Mouse (Mus musculus) liver, embryonic 12.5 days (tissue): ENCODE data around the gene 4930558K02Rik. TPM values are rescaled to one million over a fixed set of nuclear protein-coding genes. Genes with fewer than 3 reads are reported as not detected.

Experiments used
- ATAC-seq: fragments of 200-750 bp; cut with Nextera tagmentation; 2 replicates; pipeline ENCODE4 v1.8.0; 2017; ENCODE audit warnings: moderate number of reproducible peaks, mild to moderate bottlenecking, moderate library complexity
- H3K27ac ChIP-seq: fragments of 300-500 bp; sonication (generic); 2 replicates; pipeline ENCODE4 v1.5.1; 2016; ENCODE audit warnings: mild to moderate bottlenecking
- H3K27me3 ChIP-seq: fragments of 300-500 bp; sonication (generic); replicated peaks from 2 replicates; pipeline ENCODE4 v1.6.1; 2016; ENCODE audit warnings: mild to moderate bottlenecking, moderate library complexity
- H3K36me3 ChIP-seq: fragments of 300-500 bp; sonication (generic); 2 replicates; pipeline ENCODE4 v1.6.1; 2016; ENCODE audit warnings: mild to moderate bottlenecking, moderate library complexity
- H3K4me1 ChIP-seq: fragments of 300-500 bp; sonication (generic); 2 replicates; pipeline ENCODE4 v1.6.1; 2016
- H3K4me2 ChIP-seq: fragments of 300-500 bp; sonication (generic); 2 replicates; pipeline ENCODE4 v1.6.1; 2016; ENCODE audit warnings: mild to moderate bottlenecking, moderate library complexity
- H3K4me3 ChIP-seq: fragments of 300-500 bp; sonication (generic); 2 replicates; pipeline ENCODE4 v1.5.1; 2016; ENCODE audit warnings: mild to moderate bottlenecking, moderate library complexity
- H3K9ac ChIP-seq: fragments of 300-500 bp; sonication (generic); 2 replicates; pipeline ENCODE4 v1.6.1; 2016; ENCODE audit warnings: mild to moderate bottlenecking, moderate library complexity
- H3K9me3 ChIP-seq: fragments of 300-500 bp; sonication (generic); replicated peaks from 2 replicates; pipeline ENCODE4 v1.6.1; 2016; ENCODE audit warnings: mild to moderate bottlenecking, moderate library complexity
- whole genome bisulfite sequencing: fragments of 180-500 bp; shearing (Covaris S2); methylation state at CpG from one replicate; pipeline ENCODE4 v1.1.7; 2016; ENCODE audit not compliant: insufficient replicate concordance; 5-methylcytosine and 5-hydroxymethylcytosine counted together
- polyA plus RNA-seq: library from polyadenylated mRNA; unstranded; fragments of >200 nt; fragmentation: Nextera tagmentation; extraction: Ambion mirVana; gene quantifications from 2 replicates; pipeline ENCODE4 v1.2.1, GENCODE M21; 2016

Gene 4930558K02Rik
- polyA plus RNA-seq, 1 experiment from 2014 or later = not detected

GRCm38 (mm10) chr1:161968589-161969407 is 10.6 kb downstream of the 4930558K02Rik start, which contains the start of gene Pigc:
Gene Pigc (plus strand): TSS chr1:161969186.
- peak within 1 kb of the TSS; percentile 86 for H3K9ac ChIP-seq
- peak; percentile 98 for ATAC-seq
- H3K27me3 ChIP-seq = peaks cover 14% of the 10 kb centered on the region; the same call in 1 of the 2 replicates
- 5% methylated on average over 38 of the region's 38 CpGs for WGBS
- peak within 1 kb of the TSS; percentile 78 for H3K4me3 ChIP-seq
- peak within 1 kb of the TSS; percentile 83 for H3K27ac ChIP-seq
- no peaks in the 10 kb centered on the region for H3K9me3 ChIP-seq
- H3K4me2 ChIP-seq = peak within 1 kb of the TSS; percentile 74
- H3K36me3 ChIP-seq = peaks cover 8% of the 10 kb centered on the region
- H3K4me1 ChIP-seq = peaks cover 20% of the 10 kb centered on the region

GRCm38 (mm10) chr1:161967936-161968335 is 11.5 kb downstream of the 4930558K02Rik start:
- WGBS = 91% methylated on average over 2 of the region's 2 CpGs
- H3K4me1 ChIP-seq = peaks cover 15% of the 10 kb centered on the region
- no peaks in the 10 kb centered on the region for H3K9me3 ChIP-seq
- ATAC-seq = no peak
- H3K9ac ChIP-seq = no peak overlapping the region
- H3K27me3 ChIP-seq = peaks cover 15% of the 10 kb centered on the region; the same call in 1 of the 2 replicates
- H3K4me3 ChIP-seq = no peak overlapping the region
- H3K4me2 ChIP-seq = no peak overlapping the region
- no peak overlapping the region for H3K27ac ChIP-seq
- peaks cover 8% of the 10 kb centered on the region for H3K36me3 ChIP-seq

DNA sequence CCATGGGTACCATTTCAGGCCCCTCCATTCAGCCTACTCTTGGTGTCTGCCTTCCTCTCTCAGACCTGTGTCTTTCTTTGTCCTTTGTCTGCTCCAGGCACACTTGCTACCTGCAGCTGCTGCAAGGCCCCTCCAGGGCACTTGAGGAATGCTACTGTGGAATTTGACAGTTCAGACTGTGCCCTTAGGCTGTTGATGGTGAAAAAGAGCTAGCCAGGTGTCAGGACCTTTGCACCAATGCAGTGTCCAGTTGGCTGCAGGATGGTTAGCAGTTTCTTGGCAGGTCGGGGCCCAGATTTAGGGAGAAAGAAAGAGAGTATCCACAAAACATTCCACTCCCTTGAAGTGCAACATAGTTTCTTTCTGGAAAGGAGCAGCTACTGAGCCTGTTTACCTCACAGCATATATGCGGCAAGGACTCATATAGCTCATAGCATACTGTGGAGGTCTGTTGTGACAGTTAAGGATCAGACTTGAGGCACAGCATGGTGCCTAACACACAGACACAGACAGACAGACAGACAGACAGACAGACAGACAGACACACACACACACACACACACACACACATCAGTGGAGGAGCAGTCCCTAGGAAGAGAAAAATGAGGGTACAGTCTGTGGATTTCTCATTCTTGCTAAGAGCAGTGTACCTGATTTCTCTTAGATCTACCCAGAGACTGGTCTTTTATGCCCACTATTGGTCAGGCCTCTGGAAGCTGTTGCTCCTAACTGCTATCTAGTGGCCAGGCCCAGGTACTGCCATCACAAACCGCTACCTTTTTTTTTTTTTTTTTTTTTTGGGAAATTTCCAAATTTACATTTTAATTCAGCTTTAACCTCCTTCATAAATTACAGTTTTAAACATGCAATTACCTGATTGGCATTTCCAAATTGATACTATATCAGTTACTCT is 16.7 kb downstream of the 4930558K02Rik start:
- Histone ChIP-seq H3K36me3 (no peaks in the 10 kb centered on the region), H3K9me3 (no peaks in the 10 kb centered on the region), H3K4me1 (no peaks in the 10 kb centered on the region), H3K4me3 (no peak overlapping the region), H3K27ac (no peak overlapping the region), H3K9ac (no peak overlapping the region), H3K27me3 (peaks cover 15% of the 10 kb centered on the region; the same call in 1 of the 2 replicates), H3K4me2 (no peak overlapping the region)
- WGBS = 50% methylated on average over 3 of the region's 3 CpGs
- ATAC-seq = peak; percentile 49; the same call in 1 of the 2 replicates

- Histone ChIP-seq H3K4me1 (no peaks in the 10 kb centered on the region), H3K4me2 (no peak overlapping the region), H3K9me3 (no peaks in the 10 kb centered on the region), H3K27ac (no peak overlapping the region), H3K36me3 (no peaks in the 10 kb centered on the region), H3K27me3 (0 out of 2 replicates have a peak, but pooled peaks cover 5% of the 10 kb centered on the region), H3K4me3 (no peak overlapping the region), H3K9ac (no peak overlapping the region)
- 76% methylated on average over 19 of the region's 19 CpGs for WGBS
- no peak for ATAC-seq
These were observed 21.2 kb downstream of the 4930558K02Rik start for GRCm38 (mm10) chr1:161957964-161958950.

GRCm38 (mm10) chr1:161955846-161956245 is 23.6 kb downstream of the 4930558K02Rik start:
- WGBS = 44% methylated on average over 5 of the region's 5 CpGs
- ATAC-seq = no peak
- H3K27ac ChIP-seq = no peak overlapping the region

DNA sequence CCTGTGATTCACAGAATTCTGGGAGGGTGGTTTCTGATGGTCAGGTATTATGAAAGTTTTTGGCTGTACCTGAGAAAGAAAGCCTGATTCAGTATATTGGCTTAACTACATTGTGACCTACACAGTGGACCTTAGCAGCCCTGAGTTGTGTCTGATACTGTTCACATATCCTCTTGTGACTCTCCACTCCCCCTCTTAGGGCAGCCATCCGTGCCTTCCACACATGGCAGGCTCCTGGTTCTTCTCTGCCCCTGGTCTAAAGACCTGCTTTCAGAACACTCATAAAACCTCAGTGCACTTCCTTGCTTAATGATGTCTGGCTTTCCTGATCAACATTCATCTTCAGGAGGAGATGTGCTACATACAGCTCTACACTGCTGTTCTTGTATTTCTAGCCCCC is 26.8 kb downstream of the 4930558K02Rik start:
- Histone ChIP-seq H3K4me3 (no peak overlapping the region), H3K36me3 (no peaks in the 10 kb centered on the region), H3K9ac (no peak overlapping the region), H3K4me2 (no peak overlapping the region), H3K9me3 (no peaks in the 10 kb centered on the region), H3K27ac (no peak overlapping the region), H3K4me1 (no peaks in the 10 kb centered on the region), H3K27me3 (peaks cover 5% of the 10 kb centered on the region; the same call in 1 of the 2 replicates)
- WGBS = 52% methylated on average over 1 of the region's 1 CpGs
- ATAC-seq = no peak

More at GRCm38 (mm10) chr1:161955846-161956245, 23.6 kb downstream of the 4930558K02Rik start:
- H3K4me3 ChIP-seq = no peak overlapping the region
- H3K36me3 ChIP-seq = no peaks in the 10 kb centered on the region
- no peak overlapping the region for H3K9ac ChIP-seq
- no peak overlapping the region for H3K4me2 ChIP-seq
- H3K9me3 ChIP-seq = no peaks in the 10 kb centered on the region
- 0 out of 2 replicates have a peak, but pooled peaks cover 5% of the 10 kb centered on the region for H3K27me3 ChIP-seq
- no peaks in the 10 kb centered on the region for H3K4me1 ChIP-seq

DNA sequence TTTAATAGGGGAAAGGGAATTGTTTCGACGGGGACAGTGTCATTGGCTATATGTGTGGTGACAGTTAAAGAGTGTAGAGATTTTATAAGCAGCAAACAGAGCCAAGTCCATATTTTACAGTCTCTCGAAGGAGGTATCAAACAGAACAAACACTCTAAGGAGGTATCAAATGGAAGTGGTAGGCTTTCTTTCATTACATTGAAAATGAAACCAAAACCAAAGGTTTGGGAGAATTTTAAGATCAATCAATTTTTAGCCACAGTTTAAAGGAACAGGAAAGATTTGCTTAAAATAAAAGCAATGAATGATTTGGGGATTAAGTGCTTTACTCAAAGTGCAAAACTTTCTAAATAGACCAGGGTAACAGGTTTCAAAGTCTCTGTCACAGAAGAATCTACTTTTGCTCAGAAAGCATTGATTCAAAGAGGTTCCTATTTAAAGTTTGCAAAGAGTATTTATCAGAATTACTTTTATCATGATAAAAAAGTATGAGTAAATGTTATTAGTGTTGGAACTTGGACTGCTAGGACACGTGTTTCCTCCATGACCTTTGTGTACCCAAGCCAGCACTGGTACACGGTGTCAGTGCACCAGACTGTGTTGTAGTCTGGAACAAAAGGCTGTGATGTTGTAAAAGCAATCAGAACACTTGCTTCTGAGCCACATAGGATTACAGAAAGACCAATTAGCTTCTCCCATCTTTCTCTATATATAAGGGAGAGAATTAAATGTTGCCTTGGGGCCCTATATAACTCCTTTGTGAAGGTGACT is 28.2 kb downstream of the 4930558K02Rik start:
- 60% methylated on average over 5 of the region's 5 CpGs for WGBS
- no peaks in the 10 kb centered on the region for H3K36me3 ChIP-seq
- H3K4me3 ChIP-seq = no peak overlapping the region
- no peak for ATAC-seq
- no peak overlapping the region for H3K9ac ChIP-seq
- H3K27ac ChIP-seq = no peak overlapping the region
- no peaks in the 10 kb centered on the region; the same call in 1 of the 2 replicates for H3K27me3 ChIP-seq
- no peaks in the 10 kb centered on the region for H3K4me1 ChIP-seq
- H3K9me3 ChIP-seq = no peaks in the 10 kb centered on the region
- no peak overlapping the region for H3K4me2 ChIP-seq

DNA sequence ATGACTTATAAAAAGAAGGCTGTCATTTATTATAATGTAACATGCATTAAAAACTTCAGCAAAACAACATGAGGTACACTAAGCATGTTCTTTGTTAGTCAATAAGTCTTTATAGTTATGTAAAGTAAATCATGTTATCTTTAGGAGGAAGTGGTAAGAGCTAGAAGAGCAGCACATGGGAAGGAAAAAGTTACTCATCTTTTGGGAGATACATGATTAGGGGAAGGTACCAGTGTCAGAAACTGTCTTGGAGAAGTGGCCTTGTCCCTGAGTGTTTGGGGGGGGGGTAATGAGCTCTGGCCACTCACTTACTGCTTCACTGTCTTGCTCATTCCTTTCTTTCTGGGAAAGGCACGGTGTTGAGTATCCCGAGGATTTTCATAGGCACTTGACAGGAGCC is 37.4 kb downstream of the 4930558K02Rik start:
- Histone ChIP-seq H3K9ac (no peak overlapping the region), H3K9me3 (no peaks in the 10 kb centered on the region), H3K36me3 (no peaks in the 10 kb centered on the region), H3K4me2 (no peak overlapping the region), H3K27ac (no peak overlapping the region), H3K4me1 (no peaks in the 10 kb centered on the region), H3K27me3 (no peaks in the 10 kb centered on the region), H3K4me3 (no peak overlapping the region)
- WGBS = 64% methylated on average over 2 of the region's 2 CpGs
- no peak for ATAC-seq

GRCm38 (mm10) chr1:161932286-161932685 is 47.1 kb downstream of the 4930558K02Rik start:
- WGBS = 73% methylated on average over 4 of the region's 4 CpGs

GRCm38 (mm10) chr1:161931817-161932216 is 47.6 kb downstream of the 4930558K02Rik start:
- H3K4me1 ChIP-seq = no peaks in the 10 kb centered on the region
- whole genome bisulfite sequencing = 83% methylated on average over 10 of the region's 10 CpGs

More at GRCm38 (mm10) chr1:161932286-161932685, 47.1 kb downstream of the 4930558K02Rik start:
- H3K4me2 ChIP-seq = no peak overlapping the region
- H3K4me3 ChIP-seq = no peak overlapping the region
- no peaks in the 10 kb centered on the region for H3K9me3 ChIP-seq
- no peak overlapping the region for H3K27ac ChIP-seq
- no peaks in the 10 kb centered on the region for H3K27me3 ChIP-seq
- no peaks in the 10 kb centered on the region for H3K4me1 ChIP-seq
- H3K9ac ChIP-seq = no peak overlapping the region
- ATAC-seq = no peak
- no peaks in the 10 kb centered on the region for H3K36me3 ChIP-seq

More at GRCm38 (mm10) chr1:161931817-161932216, 47.6 kb downstream of the 4930558K02Rik start:
- Histone ChIP-seq H3K4me2 (no peak overlapping the region), H3K9ac (no peak overlapping the region), H3K4me3 (no peak overlapping the region), H3K27me3 (no peaks in the 10 kb centered on the region), H3K9me3 (no peaks in the 10 kb centered on the region), H3K27ac (no peak overlapping the region), H3K36me3 (no peaks in the 10 kb centered on the region)
- no peak for ATAC-seq
